Mouse (Mus musculus): ENCODE data around the gene Ehbp1.

GRCm38 (mm10) chr11:22201125-22201524 is 141.0 kb downstream of the Ehbp1 start:
- TF ChIP-seq POLR2A (IDR thresholded peaks at IDR 0.05; ENCODE audit: borderline replicate concordance, extremely low read depth, low read depth, low read length) (no peak), CTCF (IDR thresholded peaks at IDR 0.05; ENCODE audit: insufficient read depth, low read length) (no peak)
